Mouse (Mus musculus): Measurements from ENCODE around the gene Ly6c1.
"Not testable (repeated sequence)": the region's sequence is repeated elsewhere in the genome, so short reads cannot be mapped to it uniquely, and the experiment has no call there.

Ly6c1 gene

DNA sequence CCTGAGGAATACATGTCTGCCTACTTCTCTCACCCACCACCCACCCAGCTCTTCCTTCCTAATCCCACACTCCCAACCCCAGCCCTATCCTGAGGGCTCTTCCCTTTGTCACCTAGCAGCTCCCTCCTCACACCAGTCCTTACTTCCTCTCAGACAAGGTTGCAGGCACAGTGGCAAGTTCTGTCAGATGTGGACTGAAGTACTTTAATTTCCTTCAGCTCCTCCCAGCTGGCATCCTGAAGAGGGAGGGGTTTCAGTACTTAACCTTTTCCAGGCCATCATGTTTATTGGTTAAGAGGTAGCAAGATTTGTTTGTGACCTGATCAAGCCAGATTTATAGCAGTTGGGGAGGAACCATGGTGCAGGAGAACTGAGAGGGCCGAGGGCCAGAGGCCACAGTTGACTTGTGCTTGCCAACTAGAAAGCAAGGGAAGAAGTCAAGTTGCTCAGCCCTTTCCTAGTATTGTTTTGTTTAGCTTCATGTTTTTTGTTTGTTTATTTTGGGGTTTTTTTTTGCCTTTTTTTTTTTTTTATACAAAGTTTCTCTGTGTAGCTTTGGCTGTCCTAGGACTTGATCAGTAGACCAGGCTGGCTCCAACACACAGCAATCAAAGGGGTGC is at the start of gene Ly6c1:
Gene Ly6c1, minus strand, starts transcription at position 189 of the 620 bp plus-strand sequence.
- DNase-seq, result not testable (repeated sequence)

GRCm38 (mm10) chr15:75088041-75088440 is 39.4 kb upstream of the Ly6c1 start:
- not testable (repeated sequence) for DNase-seq

DNA sequence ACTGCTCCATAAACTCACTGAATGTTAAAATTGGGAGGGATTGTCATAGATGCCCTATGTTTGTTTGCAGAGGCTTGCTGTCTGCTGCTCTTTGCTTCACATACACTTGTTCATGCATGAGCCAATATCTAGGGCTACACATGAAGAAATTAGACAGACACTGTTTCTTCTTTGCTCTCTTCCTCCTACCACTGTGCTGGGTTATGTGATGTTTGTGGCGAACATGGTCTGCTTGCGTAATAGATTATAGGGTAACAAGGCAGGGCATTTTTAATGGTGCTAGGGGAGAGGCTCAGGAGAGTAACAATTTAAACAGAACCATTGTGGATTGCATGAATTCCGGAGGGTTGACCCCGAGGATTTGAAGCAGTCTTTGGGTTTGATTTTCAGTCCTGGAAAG is 21.3 kb upstream of the Ly6c1 start:
- DNase-seq, result no peak

GRCm38 (mm10) chr15:75062030-75062574 is 13.5 kb upstream of the Ly6c1 start:
- DNase-seq, result peak; percentile 15

- DNase-seq, result peak; percentile 18
Measured at GRCm38 (mm10) chr15:75060505-75060904, 11.9 kb upstream of the Ly6c1 start.

DNA sequence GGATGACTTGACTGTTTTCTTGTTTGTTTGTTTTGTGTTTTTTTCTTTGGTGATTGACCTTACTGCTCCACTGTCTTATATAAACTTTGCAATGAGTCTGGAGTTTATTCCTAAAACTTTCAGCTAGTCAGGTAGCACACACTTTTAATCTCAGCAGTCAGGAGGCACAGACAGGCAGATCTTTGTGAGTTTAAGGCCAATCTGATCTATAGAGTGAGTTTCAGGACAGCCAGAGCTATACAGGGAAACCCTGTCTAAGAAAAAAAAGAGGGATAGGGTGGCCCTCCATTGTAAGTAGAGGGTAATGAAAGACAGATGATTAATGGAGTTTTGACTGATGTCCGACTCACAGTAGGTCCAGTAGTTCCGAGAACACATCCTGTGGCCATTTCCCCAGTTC is 7.4 kb upstream of the Ly6c1 start:
- DNase-seq, result no peak

- DNase-seq, result not testable (repeated sequence)
Measured at GRCm38 (mm10) chr15:75055425-75055824, 6.8 kb upstream of the Ly6c1 start.

GRCm38 (mm10) chr15:75052414-75052813 is 3.8 kb upstream of the Ly6c1 start:
- DNase-seq, result not testable (repeated sequence)

DNA sequence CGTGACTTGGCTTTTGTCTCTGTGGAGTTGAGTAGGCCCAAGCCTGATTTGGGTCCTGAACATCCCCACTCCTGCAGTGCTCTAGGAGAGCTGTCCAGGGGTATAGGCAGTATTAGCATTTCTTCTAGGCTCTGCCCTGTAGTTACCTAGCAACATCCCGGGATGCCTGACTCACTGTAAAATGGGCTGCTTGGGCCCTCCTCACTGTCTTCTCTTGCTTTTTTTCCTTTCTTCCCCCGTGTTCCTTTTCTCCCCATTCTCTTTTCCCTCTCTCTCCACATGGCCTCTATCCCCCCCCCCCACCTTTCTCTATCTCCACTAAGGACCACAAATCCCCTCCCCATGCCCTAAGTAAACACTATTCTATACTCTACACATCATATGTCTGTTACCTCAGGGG is 2.5 kb upstream of the Ly6c1 start:
- DNase-seq, result not testable (repeated sequence)

DNA sequence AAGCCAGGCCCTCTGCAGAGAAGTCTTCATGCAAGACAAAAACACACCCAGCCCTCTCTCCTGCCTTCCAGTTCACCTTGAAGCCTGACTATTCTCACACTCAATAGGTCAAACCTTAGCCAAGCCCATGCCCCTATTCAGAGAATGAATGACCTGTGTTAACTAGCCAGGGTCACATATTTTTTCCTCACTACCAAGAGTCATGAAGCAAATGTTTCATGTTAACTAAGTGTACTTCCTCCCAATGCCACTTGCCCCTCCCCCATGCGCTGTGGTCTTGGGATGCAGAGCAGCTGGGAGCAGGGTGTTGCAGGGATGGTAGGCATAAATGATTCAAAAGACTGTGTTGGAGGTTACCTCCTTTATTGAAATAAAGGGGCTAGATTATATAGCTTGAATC is 2.0 kb upstream of the Ly6c1 start:
- DNase-seq, result not testable (repeated sequence)

DNA sequence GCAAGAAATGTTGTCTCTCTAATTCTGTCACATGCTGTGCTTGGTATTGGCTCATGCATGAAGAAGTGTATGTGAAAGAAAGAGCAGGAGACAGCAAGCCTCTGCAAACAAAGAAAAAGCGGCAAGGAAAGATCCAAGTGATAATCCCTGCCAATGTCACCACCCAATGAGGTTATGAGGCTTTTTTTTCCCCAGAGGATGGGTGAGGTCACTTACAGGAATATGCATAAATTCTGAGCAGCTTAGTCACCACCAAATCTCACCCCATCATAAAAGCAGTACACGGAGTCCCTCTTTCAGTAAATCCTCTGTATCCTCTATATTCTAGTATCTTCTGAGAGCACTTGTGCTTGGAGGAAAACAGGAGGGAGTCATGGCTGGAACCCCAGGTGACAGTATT is 1.2 kb upstream of the Ly6c1 start:
- DNase-seq, result not testable (repeated sequence)

DNA sequence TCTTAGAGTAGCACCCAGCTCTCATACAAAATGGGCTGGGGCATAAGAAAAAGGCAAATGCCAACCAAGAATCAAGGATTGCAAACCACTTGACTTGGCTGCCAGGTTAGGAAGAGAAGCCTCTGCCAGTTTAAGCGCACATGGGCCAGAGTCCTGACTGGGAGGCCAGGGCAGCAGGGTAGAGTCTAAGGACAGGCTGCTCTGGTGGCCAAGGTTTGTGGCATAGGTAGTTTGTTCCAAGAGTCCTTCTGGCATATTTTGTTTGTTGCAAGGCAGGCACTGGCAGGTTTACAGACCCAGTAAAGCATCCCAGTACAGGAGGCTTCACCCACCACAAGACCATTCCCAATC is 685 bp downstream of the Ly6c1 start:
- DNase-seq, result not testable (repeated sequence)

DNA sequence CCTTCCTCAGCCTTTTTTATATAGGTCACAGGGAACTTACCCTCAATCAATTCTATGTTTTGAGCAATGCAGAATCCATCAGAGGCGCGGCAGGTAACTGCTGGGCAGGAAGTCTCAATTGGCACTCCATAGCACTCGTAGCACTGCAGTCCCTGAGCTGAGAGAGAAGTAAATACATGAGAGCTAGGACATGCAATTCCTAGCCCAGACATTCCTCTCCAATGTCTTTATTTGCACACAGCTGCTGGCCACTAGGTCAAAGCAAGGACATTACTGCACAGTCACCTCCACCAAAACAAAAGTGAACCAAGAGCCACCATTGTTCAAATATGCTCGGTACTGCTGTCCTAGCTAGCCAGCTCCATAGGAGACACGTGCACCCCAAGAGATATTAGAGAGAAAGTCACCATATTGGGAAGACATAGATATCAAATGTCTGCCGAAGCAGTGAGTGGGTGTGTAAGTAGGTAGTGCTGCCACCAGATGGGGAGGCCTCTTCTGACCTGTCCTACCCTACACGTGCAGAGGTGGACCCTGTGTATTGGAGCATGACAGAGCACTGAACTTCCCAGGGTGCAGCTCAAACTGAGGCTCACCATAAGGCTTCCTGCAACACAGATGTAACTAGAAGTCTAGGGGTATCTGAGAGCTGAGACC is 1.2 kb downstream of the Ly6c1 start:
- not testable (repeated sequence) for DNase-seq

- DNase-seq, result not testable (repeated sequence)
Measured at GRCm38 (mm10) chr15:75045501-75045900, 3.1 kb downstream of the Ly6c1 start.

GRCm38 (mm10) chr15:75021020-75021759 is 27.4 kb downstream of the Ly6c1 start:
- DNase-seq, result not testable (repeated sequence)

DNA sequence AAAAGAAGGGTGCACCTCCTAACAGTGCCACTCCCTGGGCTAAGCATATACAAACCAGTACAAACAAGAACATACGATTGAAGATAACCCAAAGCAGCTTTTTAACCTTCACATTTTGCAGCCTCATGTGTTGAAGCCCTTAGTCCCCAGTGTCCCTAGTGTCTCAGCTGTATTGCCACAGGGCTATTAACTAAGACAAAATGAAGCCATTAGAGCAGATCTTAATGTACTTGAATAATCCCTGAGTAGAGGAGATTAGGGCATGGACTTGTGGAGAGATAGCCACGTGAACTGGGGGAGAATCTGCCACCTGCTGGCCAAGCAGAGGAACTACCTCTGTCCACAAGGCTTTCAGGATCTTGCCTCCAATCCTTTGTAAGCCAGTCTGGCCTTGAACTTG is 29.2 kb downstream of the Ly6c1 start:
- peak; percentile 1 for DNase-seq

All from cerebellum, adult 11 months (tissue).